Mouse (Mus musculus) thymus, postnatal 4 days (tissue): ENCODE results near the gene Plppr1.

ENCODE experiments used
- DNase-seq: peaks from one replicate; pipeline ENCODE4 v3.0.0; 2021

The Plppr1 gene

GRCm38 (mm10) chr4:49144798-49145197 is 85.7 kb downstream of the Plppr1 start:
- DNase-seq, result no peak

- no peak for DNase-seq
These were observed 89.7 kb downstream of the Plppr1 start for GRCm38 (mm10) chr4:49148775-49149174.

DNA sequence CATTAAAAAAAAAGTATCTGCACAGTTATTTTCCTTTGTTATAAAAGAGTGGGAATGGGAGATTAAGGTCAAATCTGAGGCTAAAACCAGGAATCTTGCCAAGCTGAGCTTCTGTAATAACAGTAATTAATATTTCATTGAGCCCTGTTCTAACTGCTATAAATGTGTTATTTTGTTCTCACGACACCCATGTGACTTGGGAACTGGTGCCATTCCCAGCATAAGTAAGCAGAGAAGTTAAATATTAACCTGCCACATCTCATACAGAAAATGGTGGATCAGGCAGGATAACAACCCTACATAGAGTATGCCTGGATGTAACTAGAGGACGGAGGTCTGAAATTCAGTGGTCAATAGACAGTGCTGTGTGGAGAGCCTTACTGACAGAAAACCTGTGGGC is 90.2 kb downstream of the Plppr1 start:
- no peak for DNase-seq

- DNase-seq, result peak; percentile 55
These were observed 94.8 kb downstream of the Plppr1 start for GRCm38 (mm10) chr4:49153849-49154248.

GRCm38 (mm10) chr4:49156781-49157180 is 97.7 kb downstream of the Plppr1 start:
- DNase-seq, result no peak

- DNase-seq, result no peak
These were observed 104.2 kb downstream of the Plppr1 start for GRCm38 (mm10) chr4:49163285-49163684.

GRCm38 (mm10) chr4:49166391-49166790 is 107.3 kb downstream of the Plppr1 start:
- no peak for DNase-seq

- DNase-seq, result no peak
These were observed 108.0 kb downstream of the Plppr1 start for GRCm38 (mm10) chr4:49167030-49167429.

DNA sequence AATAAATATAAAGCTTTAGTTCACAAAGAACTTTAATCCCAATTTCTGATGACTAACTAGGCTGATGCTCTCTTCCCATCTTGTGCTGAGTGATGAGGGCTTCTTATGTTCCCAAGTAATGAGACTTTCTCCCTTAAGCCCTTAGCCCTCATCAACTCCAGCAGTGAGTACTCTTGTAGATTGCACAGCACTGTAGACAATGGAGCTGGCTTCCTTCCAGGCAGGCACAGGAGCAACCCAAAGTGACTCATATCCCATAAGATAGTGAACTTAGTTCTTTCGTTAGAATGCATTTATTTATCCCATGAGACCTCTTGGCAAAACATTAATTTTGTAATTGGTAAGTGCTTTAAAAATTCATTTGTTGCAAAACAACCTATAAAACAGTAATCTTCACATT is 110.4 kb downstream of the Plppr1 start:
- no peak for DNase-seq

DNA sequence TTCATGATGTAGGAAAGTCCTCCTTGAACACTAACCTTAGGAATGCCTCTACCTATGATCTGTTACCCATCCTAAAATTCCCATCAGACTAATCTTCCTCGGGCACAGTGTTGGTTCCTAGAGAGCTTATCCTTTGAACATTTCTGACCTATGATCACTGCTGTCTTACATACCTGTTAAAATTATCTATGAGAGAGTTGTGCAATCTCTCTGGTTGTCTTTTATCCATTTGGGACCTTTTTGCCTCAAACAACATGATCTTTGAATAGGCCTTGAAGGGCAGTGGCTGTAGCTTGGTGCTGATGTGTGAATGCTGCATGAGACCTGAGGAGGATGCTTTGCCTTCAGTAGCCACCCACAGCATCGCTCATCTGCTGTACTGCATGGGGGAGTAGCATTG is 119.0 kb downstream of the Plppr1 start:
- no peak for DNase-seq

GRCm38 (mm10) chr4:49178891-49179290 is 119.8 kb downstream of the Plppr1 start:
- DNase-seq, result no peak

DNA sequence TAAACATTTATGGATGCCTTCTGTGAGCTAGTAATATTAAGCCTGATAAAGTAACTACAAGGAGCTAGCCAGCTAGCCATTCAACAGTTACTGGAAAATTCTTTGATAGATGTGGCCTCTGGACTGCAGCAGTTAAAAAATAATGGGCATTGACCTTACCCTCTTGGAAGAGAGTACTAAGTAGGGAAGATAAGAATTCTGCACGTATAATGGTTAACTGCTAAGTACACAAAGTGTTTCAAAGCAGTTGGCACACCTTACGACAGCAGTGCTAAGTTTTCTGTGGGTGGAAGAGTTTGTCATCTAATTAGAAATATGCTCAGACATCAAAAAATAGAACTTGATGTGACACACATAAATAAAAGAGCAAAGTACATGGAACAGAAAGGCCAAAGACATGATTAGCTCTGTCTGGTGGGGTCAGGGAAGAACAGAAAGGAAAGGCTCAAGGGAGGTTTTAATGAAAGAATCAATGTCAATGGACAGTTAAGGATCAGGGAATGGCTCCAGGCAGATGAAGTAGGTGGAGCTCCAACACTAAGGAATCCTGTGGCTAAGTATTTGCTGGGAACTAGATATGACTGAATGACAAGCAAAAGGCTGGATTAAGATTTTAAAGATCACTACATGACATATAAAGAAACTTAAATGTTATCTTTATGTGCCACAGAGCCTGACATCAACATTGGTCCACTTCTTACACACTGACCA is 120.6 kb downstream of the Plppr1 start:
- no peak for DNase-seq

DNA sequence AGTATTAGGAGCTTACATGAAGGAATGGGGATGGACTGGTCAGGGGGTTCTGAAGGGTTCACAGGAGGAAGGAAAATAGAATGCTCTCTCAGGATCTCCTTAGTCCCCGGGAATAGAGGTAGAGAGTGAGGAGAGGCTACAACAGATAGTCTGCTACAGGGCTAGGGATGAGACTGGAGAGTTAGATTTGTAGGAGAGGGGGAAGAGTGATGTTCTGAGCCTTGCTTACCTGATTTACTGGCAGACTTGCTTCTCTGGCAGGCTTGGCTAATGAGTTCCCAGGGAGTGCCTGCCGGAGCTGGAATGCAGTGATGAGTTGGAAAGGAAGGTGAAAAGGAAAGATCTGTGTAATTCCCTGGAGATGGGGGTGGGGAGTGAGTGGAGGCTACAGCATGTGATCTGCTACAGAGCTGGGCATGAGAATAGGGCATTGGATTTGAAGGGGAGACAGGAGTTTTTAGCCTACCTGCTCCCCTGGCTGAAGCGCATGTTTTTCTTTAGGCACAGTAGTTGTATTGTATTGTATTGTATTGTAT is 131.0 kb downstream of the Plppr1 start:
- DNase-seq, result no peak

- DNase-seq, result no peak
These were observed 138.2 kb downstream of the Plppr1 start for GRCm38 (mm10) chr4:49197125-49197747.

GRCm38 (mm10) chr4:49210457-49210856 is 151.4 kb downstream of the Plppr1 start:
- DNase-seq, result no peak

DNA sequence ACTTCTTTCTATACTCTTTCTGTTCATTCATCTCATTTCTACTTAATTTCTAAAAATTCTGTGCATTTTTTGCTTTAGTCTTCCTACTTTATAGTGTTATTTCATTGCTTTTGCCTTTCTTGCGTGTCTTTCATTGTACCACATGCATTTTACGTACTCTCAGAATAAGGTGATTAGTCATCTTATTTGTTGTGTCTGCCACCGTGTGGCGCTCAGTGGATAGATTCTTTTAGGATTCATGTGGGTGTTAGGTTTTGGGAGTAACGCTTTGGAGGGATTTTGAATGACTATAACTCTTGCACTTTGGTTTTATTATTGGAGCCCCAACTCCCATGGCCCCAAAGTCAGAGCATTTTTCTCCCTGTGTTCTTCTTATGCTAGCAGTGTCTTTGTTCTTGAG is 152.5 kb downstream of the Plppr1 start:
- no peak for DNase-seq

- no peak for DNase-seq
These were observed 153.8 kb downstream of the Plppr1 start for GRCm38 (mm10) chr4:49212616-49213544.

DNA sequence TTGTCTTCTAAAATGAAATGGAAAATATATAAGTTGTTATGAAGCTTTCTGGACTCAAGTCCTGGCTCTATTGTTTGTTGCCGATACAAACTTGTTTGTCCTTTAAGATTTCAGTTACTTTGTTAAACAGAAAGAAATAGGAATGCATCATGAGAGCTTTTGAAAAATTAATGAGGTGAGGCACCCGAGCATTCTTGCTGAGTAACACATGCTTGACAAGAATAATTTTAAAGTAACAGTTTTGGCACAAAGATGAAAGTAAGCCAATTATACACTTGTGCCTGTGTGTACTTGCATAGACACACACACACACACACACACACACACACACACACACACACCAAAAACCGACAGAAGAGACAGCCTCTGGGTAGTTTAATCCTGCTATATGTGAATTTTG is 155.3 kb downstream of the Plppr1 start:
- DNase-seq, result no peak

DNA sequence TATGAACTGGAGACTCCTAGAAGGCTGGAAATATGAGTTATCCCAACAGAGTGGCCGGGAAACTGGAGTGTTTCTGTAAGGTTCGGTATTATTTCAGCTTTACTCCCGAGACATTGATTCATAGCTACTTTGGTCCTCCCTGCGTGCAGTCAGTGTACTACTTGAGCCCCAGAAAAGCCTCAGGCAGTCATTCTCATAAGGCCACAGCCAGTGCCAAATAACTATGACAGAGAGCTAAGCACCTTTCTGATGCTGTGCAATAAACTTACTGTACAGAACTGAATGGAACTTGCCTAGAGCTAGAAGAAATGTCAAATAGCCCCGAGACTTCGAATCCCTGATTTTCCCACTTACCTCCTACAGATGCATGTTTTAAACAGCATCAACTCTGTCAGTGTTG is 164.4 kb downstream of the Plppr1 start:
- DNase-seq, result no peak

DNA sequence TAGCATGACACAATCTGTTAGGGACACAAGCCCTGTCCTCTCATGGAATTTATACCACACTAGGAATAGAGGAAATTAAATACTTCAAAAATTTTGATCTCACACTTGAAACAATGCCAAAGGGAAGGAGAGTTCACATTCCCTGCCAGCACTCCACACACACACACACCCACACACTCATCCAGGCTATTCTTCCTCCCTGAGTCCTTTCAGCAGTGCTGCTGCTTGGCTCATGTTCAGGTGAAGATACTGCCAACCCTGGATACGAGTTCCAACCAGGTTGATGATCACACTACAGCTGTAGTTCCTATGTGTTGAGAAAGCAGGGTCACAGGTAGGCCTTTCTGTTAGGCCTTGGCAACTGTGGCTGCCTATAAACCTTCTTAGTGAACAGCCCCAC is 165.9 kb downstream of the Plppr1 start:
- DNase-seq, result no peak

DNA sequence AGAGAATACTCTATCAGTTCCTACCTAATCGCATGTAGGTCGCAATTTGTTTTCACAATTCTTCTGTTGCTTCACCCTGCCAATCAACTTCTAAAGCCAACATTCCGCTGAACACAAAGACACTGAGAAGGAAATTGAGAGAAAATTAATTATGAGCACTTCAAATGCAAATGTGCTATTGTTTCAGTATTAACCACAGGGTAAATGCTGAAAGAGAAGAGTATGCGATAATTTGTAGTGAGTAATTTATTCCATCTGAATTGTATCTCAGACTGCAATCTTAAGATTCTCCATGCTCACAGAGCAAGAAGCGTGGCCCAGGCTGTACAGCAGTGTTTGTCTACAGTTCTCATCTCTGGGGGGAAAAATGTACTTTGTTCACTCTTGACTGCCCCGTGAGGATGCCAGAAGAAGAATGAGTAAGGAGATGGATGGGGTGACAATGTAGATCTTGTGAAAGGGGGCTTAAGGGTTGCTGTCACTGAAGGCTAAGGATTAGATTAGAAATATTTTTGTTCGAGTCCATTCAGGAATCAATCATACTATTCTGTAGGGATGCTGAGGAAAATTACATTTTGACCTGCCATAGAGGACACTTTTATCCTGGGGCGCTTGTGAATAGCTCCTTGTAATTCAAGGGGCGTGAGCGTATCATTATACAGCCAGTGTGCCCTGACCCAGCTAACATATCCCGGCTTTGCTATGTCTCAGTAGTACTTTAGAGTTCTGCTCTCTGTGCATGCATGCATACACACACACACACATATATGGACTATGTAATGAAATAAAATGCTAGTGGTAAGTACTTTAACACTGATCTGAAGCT is 173.3 kb downstream of the Plppr1 start:
- DNase-seq, result no peak

DNA sequence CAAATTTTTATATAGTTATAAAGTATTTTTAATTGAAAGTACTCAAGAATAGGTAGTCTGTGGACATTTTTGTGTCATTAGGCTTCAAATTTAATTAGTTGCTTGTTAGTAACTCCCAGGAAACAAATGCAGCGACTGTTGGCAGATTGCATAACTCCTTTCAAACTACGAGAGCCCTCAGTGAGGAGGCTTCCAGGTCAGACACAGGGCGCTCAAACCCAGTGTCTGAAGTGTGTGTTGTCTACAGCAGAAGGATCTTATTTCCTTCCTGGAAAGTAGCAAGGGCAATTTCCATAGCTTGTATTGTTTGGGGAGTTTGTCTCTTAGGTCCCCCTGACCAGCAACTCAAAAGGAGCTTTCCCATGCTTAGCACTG is 173.9 kb downstream of the Plppr1 start:
- no peak for DNase-seq

GRCm38 (mm10) chr4:49238111-49238510 is 179.0 kb downstream of the Plppr1 start:
- no peak for DNase-seq
